Mouse (Mus musculus) thymus, adult 2 months (tissue): ENCODE data around the gene Gm1113. TPM values are rescaled to one million over a fixed set of nuclear protein-coding genes. Genes with fewer than 3 reads are reported as not detected.

Experiments
- DNase-seq: peaks from one replicate; pipeline ENCODE4 v3.0.0; 2021
- H3K27ac ChIP-seq: fragments of 200-500 bp; 2 replicates; pipeline ENCODE4 v1.5.1; 2012; ENCODE audit warnings: low read length, control low read depth; ENCODE audit not compliant: control insufficient read depth, insufficient read depth
- H3K27me3 ChIP-seq: fragments of 200-500 bp; 2 replicates; pipeline ENCODE4 v1.6.1; 2012; ENCODE audit warnings: mild to moderate bottlenecking, low read length, moderate library complexity, mixed read lengths; ENCODE audit not compliant: control insufficient read depth, insufficient read depth
- H3K36me3 ChIP-seq: fragments of 200-500 bp; 2 replicates; pipeline ENCODE4 v1.6.1; 2012; ENCODE audit warnings: mild to moderate bottlenecking, low read length, moderate library complexity; ENCODE audit not compliant: control insufficient read depth, insufficient read depth
- H3K4me1 ChIP-seq: fragments of 200-500 bp; replicated peaks from 2 replicates; pipeline ENCODE4 v1.6.1; 2012; ENCODE audit warnings: low read length; ENCODE audit not compliant: control insufficient read depth, insufficient read depth
- H3K4me3 ChIP-seq: fragments of 200-500 bp; 2 replicates; pipeline ENCODE4 v1.5.1; 2012; ENCODE audit warnings: mild to moderate bottlenecking, low read length, control low read depth, moderate library complexity; ENCODE audit not compliant: control insufficient read depth, insufficient read depth
- CTCF ChIP-seq: fragments of 200-500 bp; IDR thresholded peaks from 2 replicates; pipeline ENCODE4 v1.5.1; 2012; ENCODE audit warnings: mild to moderate bottlenecking, control low read depth, low read length, moderate library complexity, borderline replicate concordance; ENCODE audit not compliant: control insufficient read depth, poor library complexity, insufficient read depth; ENCODE audit errors: extremely low read depth
- POLR2A ChIP-seq: fragments of 200-500 bp; IDR thresholded peaks from 2 replicates; pipeline ENCODE4 v1.6.1; 2012; ENCODE audit warnings: mild to moderate bottlenecking, low read length, control low read depth, moderate library complexity; ENCODE audit not compliant: control insufficient read depth, poor library complexity, insufficient read depth; ENCODE audit errors: extremely low read depth
- WGBS: fragments of 180-500 bp; shearing (Covaris S2); methylation state at CpG from one replicate; pipeline ENCODE4 v1.1.7; 2018; 5-methylcytosine and 5-hydroxymethylcytosine counted together
- polyA plus RNA-seq: library from polyadenylated mRNA; depleted of rRNA; stranded (reverse); fragments of >200 nt; gene quantifications from 2 replicates; pipeline ENCODE4 v1.2.3, GENCODE M21; 2012

Gene Gm1113
- polyA plus RNA-seq, 1 experiment: not detected

DNA sequence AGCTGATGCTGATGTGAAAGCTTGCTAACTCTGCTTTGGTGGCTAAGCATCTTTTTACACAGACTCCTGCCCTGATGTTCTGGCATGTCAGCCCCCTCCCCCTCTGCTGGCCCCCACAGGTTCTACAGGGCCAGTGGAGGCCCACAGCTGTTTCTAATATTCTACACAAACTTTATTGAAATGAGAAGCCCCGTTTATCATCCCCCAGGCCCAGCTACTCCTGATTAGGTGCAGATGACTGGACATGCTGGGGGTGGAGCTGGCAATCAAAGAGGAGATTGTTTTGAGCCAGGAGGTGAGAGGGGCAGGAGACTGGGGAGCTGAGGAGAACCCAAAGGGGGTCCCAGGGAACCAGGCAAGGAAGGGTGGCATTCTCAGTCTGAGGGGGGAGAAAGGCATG lies 11.7 kb upstream of the Gm1113 start:
- H3K27ac ChIP-seq: no peak overlapping the region
- 54% methylated on average over 1 of the region's 1 CpGs for WGBS
- no peak overlapping the region for H3K4me3 ChIP-seq
- no peak for DNase-seq
- no peak for TF ChIP-seq POLR2A
- no peak for TF ChIP-seq CTCF
- no peaks in the 10 kb centered on the region for H3K4me1 ChIP-seq
- no peaks in the 10 kb centered on the region for H3K27me3 ChIP-seq
- no peaks in the 10 kb centered on the region for H3K36me3 ChIP-seq

DNA sequence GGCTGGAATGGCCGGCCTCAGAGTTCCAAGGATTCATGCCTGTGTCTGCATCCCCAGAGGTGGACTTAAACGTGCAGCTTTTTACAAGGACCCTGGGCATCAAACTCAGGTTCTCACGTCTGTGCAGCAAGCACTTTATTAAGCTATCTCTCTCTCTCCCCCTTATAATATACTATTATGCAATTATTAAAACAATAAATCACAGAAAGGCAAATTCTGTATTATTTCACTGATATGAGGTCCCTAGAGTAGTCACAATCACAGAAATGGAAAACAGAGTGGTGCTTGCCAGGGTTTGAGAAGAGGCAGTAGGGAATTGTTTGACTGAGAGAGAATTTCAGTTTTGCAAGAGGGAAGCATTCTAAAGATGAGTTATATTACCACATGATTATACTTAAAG lies 11.1 kb upstream of the Gm1113 start:
- Histone ChIP-seq H3K27ac (no peak overlapping the region), H3K4me3 (no peak overlapping the region), H3K27me3 (no peaks in the 10 kb centered on the region), H3K4me1 (no peaks in the 10 kb centered on the region), H3K36me3 (no peaks in the 10 kb centered on the region)
- TF ChIP-seq CTCF (no peak), POLR2A (no peak)
- WGBS: 86% methylated on average over 3 of the region's 3 CpGs
- DNase-seq: no peak

DNA sequence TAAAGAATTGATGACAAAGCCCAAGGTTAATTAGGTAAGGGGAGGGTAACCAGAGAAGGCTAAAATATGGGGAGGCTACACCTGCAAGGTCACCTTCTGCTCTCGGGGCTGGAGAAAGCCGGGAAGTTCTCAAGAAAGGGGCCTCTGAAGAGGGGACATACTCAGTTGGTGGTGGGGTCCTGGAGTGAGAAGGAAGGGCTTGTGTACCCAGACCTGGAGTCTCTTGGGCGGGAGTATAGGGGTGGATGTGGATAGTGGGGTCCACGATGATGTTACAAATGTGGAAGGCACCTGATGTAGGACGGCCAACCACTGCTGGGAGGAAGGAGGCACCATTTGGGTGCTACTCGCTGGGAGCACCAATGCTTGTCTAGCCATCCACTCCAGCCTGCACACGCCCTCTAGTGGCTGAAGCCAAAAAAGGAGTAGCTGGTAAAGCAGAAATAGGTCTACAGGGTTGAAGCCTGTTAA lies 5.9 kb upstream of the Gm1113 start:
- DNase-seq: peak; percentile 56
- H3K36me3 ChIP-seq: no peaks in the 10 kb centered on the region
- TF ChIP-seq CTCF (peak; percentile 56; the same call in 1 of the 2 replicates), POLR2A (no peak)
- no peaks in the 10 kb centered on the region for H3K27me3 ChIP-seq
- WGBS: 23% methylated on average over 7 of the region's 7 CpGs
- H3K4me3 ChIP-seq: no peak overlapping the region
- no peak overlapping the region for H3K27ac ChIP-seq
- H3K4me1 ChIP-seq: no peaks in the 10 kb centered on the region

DNA sequence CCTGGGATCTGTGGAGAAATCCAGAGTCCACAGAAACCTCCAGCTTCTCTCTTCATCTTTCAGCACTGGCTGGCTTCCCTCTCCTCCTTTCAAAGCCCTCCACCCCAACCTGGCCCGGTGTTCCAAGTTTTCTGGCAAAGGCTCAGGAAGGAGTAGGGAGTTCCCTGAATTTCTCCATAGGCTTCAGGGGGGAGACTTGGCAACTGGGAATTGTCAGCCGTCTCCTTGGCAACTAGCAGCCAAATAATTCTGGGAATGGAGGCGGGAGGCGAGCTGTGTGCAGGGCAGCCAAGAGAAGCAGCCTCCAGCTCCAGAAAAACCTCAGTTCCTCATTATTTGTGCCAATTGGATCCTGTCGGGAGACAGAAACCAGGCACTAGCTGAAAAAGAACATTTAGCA lies 5.5 kb upstream of the Gm1113 start:
- Histone ChIP-seq H3K4me1 (no peaks in the 10 kb centered on the region), H3K4me3 (no peak overlapping the region), H3K27me3 (no peaks in the 10 kb centered on the region), H3K36me3 (no peaks in the 10 kb centered on the region), H3K27ac (no peak overlapping the region; the same call in 1 of the 2 replicates)
- 88% methylated on average over 5 of the region's 5 CpGs for WGBS
- TF ChIP-seq POLR2A: no peak
- TF ChIP-seq CTCF: no peak
- DNase-seq: no peak

DNA sequence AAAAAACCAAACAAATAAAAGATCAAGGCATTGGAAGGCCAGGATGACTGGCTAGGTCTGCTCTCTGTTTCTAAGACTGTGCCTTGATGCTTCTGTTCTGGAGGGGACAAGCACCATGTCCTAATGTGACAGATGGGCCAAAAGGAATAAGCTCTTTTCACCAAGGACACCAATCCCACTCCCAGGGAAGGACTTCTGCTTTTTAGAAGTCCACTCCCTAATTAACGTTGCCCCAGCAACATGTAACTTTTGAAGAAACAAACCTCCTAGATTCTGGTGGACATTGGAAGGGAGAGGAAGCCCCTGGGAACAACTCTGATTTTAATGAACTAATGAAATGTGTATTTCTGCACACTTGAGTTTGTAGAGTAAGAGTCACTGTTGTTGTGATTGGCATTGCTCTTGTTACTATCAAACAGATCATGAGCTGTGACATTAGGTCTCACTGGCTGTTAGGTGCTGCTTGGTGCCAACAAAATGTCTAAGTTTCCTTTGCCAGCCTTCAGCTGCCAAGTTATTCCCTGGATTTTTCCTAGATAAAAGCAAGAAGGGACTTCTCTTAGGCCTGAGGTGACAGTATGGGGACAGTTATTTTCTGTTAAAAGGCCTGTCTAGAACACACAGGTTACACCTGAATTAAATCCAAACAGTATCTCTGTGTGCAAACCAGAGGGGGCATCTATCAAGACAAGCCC lies 4.9 kb upstream of the Gm1113 start:
- H3K27me3 ChIP-seq: no peaks in the 10 kb centered on the region
- no peak for TF ChIP-seq POLR2A
- TF ChIP-seq CTCF: no peak
- WGBS: 53% methylated on average over 1 of the region's 1 CpGs
- H3K4me3 ChIP-seq: no peak overlapping the region
- H3K27ac ChIP-seq: no peak overlapping the region
- H3K4me1 ChIP-seq: no peaks in the 10 kb centered on the region
- H3K36me3 ChIP-seq: no peaks in the 10 kb centered on the region
- DNase-seq: no peak

DNA sequence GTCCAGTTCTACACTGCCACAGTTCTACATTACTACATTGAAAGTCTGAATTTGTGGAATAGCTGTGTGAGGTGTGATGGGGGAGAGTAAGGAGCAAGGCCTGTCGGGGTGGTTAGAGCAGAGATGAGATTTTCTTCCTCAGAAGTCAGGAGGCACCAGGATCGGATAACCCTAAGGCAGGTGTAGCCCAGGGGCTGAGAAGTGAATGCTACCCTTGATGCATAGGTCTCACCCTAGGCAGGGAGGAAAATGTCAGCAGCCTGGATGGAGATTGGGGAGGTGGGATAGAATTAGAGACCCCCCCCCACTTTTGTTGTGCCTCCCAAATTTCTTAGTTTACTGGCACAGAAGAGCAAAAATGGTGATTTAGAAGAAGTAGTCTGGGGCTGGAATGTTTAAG lies 4.2 kb upstream of the Gm1113 start:
- no peak overlapping the region for H3K4me3 ChIP-seq
- 89% methylated on average over 2 of the region's 2 CpGs for WGBS
- no peaks in the 10 kb centered on the region for H3K4me1 ChIP-seq
- no peaks in the 10 kb centered on the region for H3K27me3 ChIP-seq
- H3K27ac ChIP-seq: no peak overlapping the region
- no peaks in the 10 kb centered on the region for H3K36me3 ChIP-seq
- no peak for DNase-seq
- TF ChIP-seq CTCF (no peak), POLR2A (no peak)

DNA sequence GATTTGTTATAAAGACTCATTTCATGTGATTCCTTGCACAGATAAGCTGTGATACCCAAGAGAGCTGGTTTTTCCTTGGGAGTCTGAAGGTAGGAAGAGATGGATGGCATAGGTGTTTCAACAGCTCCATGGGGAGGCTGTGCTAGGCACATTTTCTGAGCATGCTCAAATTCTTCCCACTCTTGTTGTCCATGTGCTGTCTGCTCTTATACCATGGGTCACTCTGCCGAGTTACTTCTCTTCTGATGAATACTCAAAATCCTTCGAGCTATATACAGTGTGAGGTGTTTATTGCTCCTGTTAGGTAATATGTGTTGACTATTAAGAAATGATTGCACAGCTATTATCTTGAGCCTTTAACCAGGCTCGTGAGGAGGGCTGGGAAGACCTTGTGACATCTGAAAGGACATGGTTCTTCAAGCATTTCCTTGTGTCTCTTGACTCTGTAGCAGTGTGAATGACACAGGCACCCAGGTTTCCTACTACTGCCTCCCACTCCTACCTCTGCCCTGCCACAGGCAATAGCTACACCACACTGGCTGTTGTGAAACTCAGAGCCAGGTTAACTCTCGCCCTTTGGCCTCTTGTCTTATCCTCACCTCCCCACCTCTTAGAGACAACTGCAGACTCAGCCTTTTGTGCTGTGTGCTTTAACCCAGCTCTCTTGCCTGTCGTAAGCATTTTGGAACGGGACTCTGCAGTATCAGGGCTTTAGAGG lies 2.7 kb upstream of the Gm1113 start:
- Histone ChIP-seq H3K4me3 (no peak overlapping the region), H3K4me1 (no peaks in the 10 kb centered on the region), H3K27ac (no peak overlapping the region), H3K27me3 (no peaks in the 10 kb centered on the region), H3K36me3 (no peaks in the 10 kb centered on the region)
- DNase-seq: no peak
- no peak for TF ChIP-seq CTCF
- TF ChIP-seq POLR2A: no peak
- 85% methylated on average over 6 of the region's 6 CpGs for WGBS
